ENCODE assay signal across 8 mouse cellular contexts in the genomic region with DNA sequence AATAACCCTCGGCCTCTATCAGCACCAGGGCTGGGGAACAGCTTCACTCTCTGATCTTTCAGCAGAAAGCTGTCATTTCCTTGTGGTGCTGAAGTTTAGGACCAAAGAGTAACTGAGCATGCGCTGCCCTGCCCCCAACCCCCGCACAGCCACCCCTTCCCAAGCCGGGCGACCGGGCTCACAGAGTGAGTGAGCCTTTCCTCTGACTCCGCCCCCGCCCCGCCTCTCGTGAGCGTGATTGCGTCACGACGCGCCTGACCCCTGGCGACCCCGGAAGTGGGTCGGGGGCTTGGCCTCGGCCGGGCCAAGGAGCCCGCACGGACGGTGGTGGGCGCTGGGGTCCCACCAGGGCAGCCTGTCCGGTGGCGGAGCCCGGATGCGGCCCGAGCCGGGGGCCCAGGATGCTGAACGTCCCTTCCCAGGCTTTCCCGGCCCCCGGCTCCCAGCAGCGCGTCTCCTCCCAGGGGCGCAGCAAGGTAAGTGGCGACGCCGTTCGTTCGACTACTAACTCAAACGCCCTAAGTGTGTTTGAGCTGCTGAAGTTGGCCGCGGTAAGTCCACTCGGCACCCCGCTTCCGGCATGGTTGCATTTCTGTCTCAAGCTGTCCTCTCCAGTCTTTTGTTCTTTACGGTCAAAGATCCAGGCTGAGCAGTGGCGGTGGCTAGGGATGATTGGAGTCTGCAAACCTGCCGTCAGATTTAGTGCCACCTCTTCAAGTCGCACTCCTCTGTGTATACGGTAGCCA. TPM values are rescaled to one million over a fixed set of nuclear protein-coding genes. Genes with fewer than 3 reads are reported as not detected.
DNase-seq lines count a peak whose midpoint lies in the region; ATAC-seq and TF ChIP-seq lines count a peak whose summit lies in the region.

A gene (plus strand): TSS at position 237 of the 746 bp plus-strand sequence.

- peaks cover 13% of the 10 kb centered on the region for H3K27me3 ChIP-seq in embryonic facial prominence, embryonic 13.5 days
- no peaks in the 10 kb centered on the region for H3K27me3 ChIP-seq in kidney, adult 2 months (replicated peaks; ENCODE audit: control insufficient read depth, insufficient read depth, low read length)
- peaks cover 11% of the 10 kb centered on the region for H3K27me3 ChIP-seq in limb, embryonic 12.5 days
- H3K27me3 ChIP-seq in midbrain, embryonic 15.5 days (replicated peaks), result no peaks in the 10 kb centered on the region
- H3K27me3 ChIP-seq in spleen, adult 2 months (ENCODE audit: control insufficient read depth, insufficient read depth, low read length), result no peaks in the 10 kb centered on the region; the same call in 1 of the 2 replicates

- peak; percentile 95 for DNase-seq in 3134 (ENCODE audit: extremely low read depth, insufficient read length, low spot score)
- DNase-seq in adrenal gland, postnatal 36 days, result peak; percentile 97 to 98
- DNase-seq in heart, adult 18-20 months, result peak; percentile 95 to 98
- DNase-seq in kidney, adult 2 months, result peak; percentile 97
- peak; percentile 92 for DNase-seq in spleen, adult 2 months (ENCODE audit: low read depth in 1 of 2, low spot score in 2 of 2)

- peak within 1 kb of the TSS; percentile 71 for H3K4me2 ChIP-seq in embryonic facial prominence, embryonic 13.5 days
- H3K4me2 ChIP-seq in limb, embryonic 12.5 days, result peak within 1 kb of the TSS; percentile 71
- peak within 1 kb of the TSS; percentile 49 for H3K4me2 ChIP-seq in midbrain, embryonic 15.5 days

- no peaks in the 10 kb centered on the region for H3K36me3 ChIP-seq in embryonic facial prominence, embryonic 13.5 days
- no peaks in the 10 kb centered on the region for H3K36me3 ChIP-seq in kidney, adult 2 months (ENCODE audit: control insufficient read depth, insufficient read depth, low read length)
- no peaks in the 10 kb centered on the region for H3K36me3 ChIP-seq in limb, embryonic 12.5 days
- no peaks in the 10 kb centered on the region for H3K36me3 ChIP-seq in midbrain, embryonic 15.5 days (replicated peaks)
- no peaks in the 10 kb centered on the region for H3K36me3 ChIP-seq in spleen, adult 2 months (ENCODE audit: control insufficient read depth, insufficient read depth, low read length)

- under 1% methylated on average over 52 of the region's 52 CpGs for WGBS in embryonic facial prominence, embryonic 13.5 days
- 2% methylated on average over 47 of the region's 52 CpGs for WGBS in kidney, adult 2 months
- WGBS in limb, embryonic 12.5 days, result under 1% methylated on average over 52 of the region's 52 CpGs
- WGBS in midbrain, embryonic 15.5 days, result under 1% methylated on average over 51 of the region's 52 CpGs
- under 1% methylated on average over 52 of the region's 52 CpGs for WGBS in spleen, adult 2 months

- H3K4me3 ChIP-seq in embryonic facial prominence, embryonic 13.5 days, result peak within 1 kb of the TSS; percentile 76
- H3K4me3 ChIP-seq in kidney, adult 2 months (ENCODE audit: insufficient read depth, low read depth, low read length), result peak within 1 kb of the TSS; percentile 63
- peak within 1 kb of the TSS; percentile 86 for H3K4me3 ChIP-seq in limb, embryonic 12.5 days (replicated peaks)
- peak within 1 kb of the TSS; percentile 77 for H3K4me3 ChIP-seq in midbrain, embryonic 15.5 days
- peak within 1 kb of the TSS; percentile 82 for H3K4me3 ChIP-seq in spleen, adult 2 months (ENCODE audit: extremely low read depth, insufficient read depth, insufficient read length)

- H3K27ac ChIP-seq in embryonic facial prominence, embryonic 13.5 days, result peak within 1 kb of the TSS; percentile 57; the same call in 1 of the 2 replicates
- H3K27ac ChIP-seq in kidney, adult 2 months (ENCODE audit: insufficient read depth, low read depth, low read length), result peak within 1 kb of the TSS; percentile 62
- H3K27ac ChIP-seq in limb, embryonic 12.5 days, result 0 out of 2 replicates have a peak within 1 kb of the TSS, but pooled peaks have one; percentile 41
- peak within 1 kb of the TSS; percentile 83 for H3K27ac ChIP-seq in midbrain, embryonic 15.5 days
- H3K27ac ChIP-seq in spleen, adult 2 months (ENCODE audit: insufficient read depth, low read length), result peak within 1 kb of the TSS; percentile 84

- no peaks in the 10 kb centered on the region for H3K9me3 ChIP-seq in embryonic facial prominence, embryonic 13.5 days
- H3K9me3 ChIP-seq in limb, embryonic 12.5 days, result no peaks in the 10 kb centered on the region
- H3K9me3 ChIP-seq in midbrain, embryonic 15.5 days, result no peaks in the 10 kb centered on the region

- peak within 1 kb of the TSS; percentile 83 for H3K9ac ChIP-seq in embryonic facial prominence, embryonic 13.5 days
- H3K9ac ChIP-seq in limb, embryonic 12.5 days (replicated peaks), result peak within 1 kb of the TSS; percentile 71
- peak within 1 kb of the TSS; percentile 68 for H3K9ac ChIP-seq in midbrain, embryonic 15.5 days

- peak; percentile 100 for ATAC-seq in embryonic facial prominence, embryonic 13.5 days (ENCODE audit: insufficient number of reproducible peaks, insufficient read depth, low FRiP score, low TSS enrichment, low read depth)
- peak; percentile 100 for ATAC-seq in limb, embryonic 12.5 days (ENCODE audit: insufficient number of reproducible peaks, insufficient read depth, low FRiP score, low TSS enrichment, low read depth)
- ATAC-seq in midbrain, embryonic 15.5 days (replicated peaks), result peak; percentile 100

- TF ChIP-seq CTCF in kidney, adult 2 months (conservative IDR thresholded peaks at IDR 0.05; ENCODE audit: insufficient read depth, insufficient read length, low read depth, low read length), result no peak
- no peak for TF ChIP-seq CTCF in spleen, adult 2 months (IDR thresholded peaks at IDR 0.05; ENCODE audit: extremely low read depth, insufficient read depth, insufficient read length, insufficient replicate concordance)

- TF ChIP-seq POLR2A in kidney, adult 2 months (IDR thresholded peaks at IDR 0.05; ENCODE audit: low read depth, low read length), result peak; percentile 28
- TF ChIP-seq POLR2A in spleen, adult 2 months (IDR thresholded peaks at IDR 0.05; ENCODE audit: low read depth, low read length), result peak; percentile 59; the same call in 1 of the 2 replicates

- peaks cover 11% of the 10 kb centered on the region for H3K4me1 ChIP-seq in embryonic facial prominence, embryonic 13.5 days
- 0 out of 2 replicates have a peak, but pooled peaks cover 3% of the 10 kb centered on the region for H3K4me1 ChIP-seq in kidney, adult 2 months (ENCODE audit: control insufficient read depth, insufficient read depth, low read length)
- peaks cover 11% of the 10 kb centered on the region; the same call in 1 of the 2 replicates for H3K4me1 ChIP-seq in limb, embryonic 12.5 days (replicated peaks)
- peaks cover 22% of the 10 kb centered on the region for H3K4me1 ChIP-seq in midbrain, embryonic 15.5 days
- H3K4me1 ChIP-seq in spleen, adult 2 months (ENCODE audit: control insufficient read depth, insufficient read depth, insufficient read length), result peaks cover 6% of the 10 kb centered on the region; the same call in 1 of the 2 replicates

RNA-seq across cellular contexts. Expression of the gene that starts here (rescaled TPM):
- 10 to 100 TPM; 43.1 to 44.2 TPM for total RNA-seq in adrenal gland, postnatal 36 days (2021)
- polyA plus RNA-seq in embryonic facial prominence, embryonic 13.5 days (2015; fragmentation: Nextera tagmentation; extraction: Ambion mirVana), result 47.2 and 54.6 TPM in 2 replicates
- 10 to 100 TPM; 30.5 to 31.0 TPM for total RNA-seq in heart, adult 18-20 months (2021)
- 10.9 and 15.0 TPM in 2 replicates for polyA plus RNA-seq in kidney, adult 2 months (2012; rRNA removed)
- 51.4 and 57.8 TPM in 2 replicates for polyA plus RNA-seq in limb, embryonic 12.5 days (2016; fragmentation: Nextera tagmentation; extraction: Ambion mirVana)
- 55.0 and 56.9 TPM in 2 replicates for polyA plus RNA-seq in midbrain, embryonic 15.5 days (2015; fragmentation: Nextera tagmentation; extraction: Ambion mirVana)
- polyA plus RNA-seq in spleen, adult 2 months (2012; rRNA removed), result 4.7 and 8.2 TPM in 2 replicates

Comparison
In these comparisons a context has a peak if more than half of its experiments do, and no peak if none do; other contexts are left out.
1. Peak in every context shown above with its lines: DNase-seq, ATAC-seq, H3K4me3 ChIP-seq and H3K27ac ChIP-seq.